Mouse (Mus musculus): ENCODE measurements around the gene Dtl.
A peak's percentile ranks its signal among the peaks of the same experiment; 100 is the strongest.

Gene Dtl

GRCm38 (mm10) chr1:191575458-191576247, at the start of gene Dtl, which contains the start of gene Ints7:
TSS of gene Dtl (minus strand) at chr1:191575544.
TSS of gene Ints7 (plus strand) at chr1:191575636.
- peak; percentile 100 for DNase-seq (ENCODE audit: low spot score)

- DNase-seq (ENCODE audit: low spot score) = no peak
Observed at GRCm38 (mm10) chr1:191625026-191625425, 49.7 kb upstream of the Dtl start.

- DNase-seq (ENCODE audit: low spot score) = no peak
Observed at GRCm38 (mm10) chr1:191624492-191624891, 49.1 kb upstream of the Dtl start.

- no peak for DNase-seq (ENCODE audit: low spot score)
Observed at GRCm38 (mm10) chr1:191622801-191623200, 47.5 kb upstream of the Dtl start.

GRCm38 (mm10) chr1:191621096-191621495, 45.8 kb upstream of the Dtl start:
- no peak for DNase-seq (ENCODE audit: low spot score)

- no peak for DNase-seq (ENCODE audit: low spot score)
Observed at GRCm38 (mm10) chr1:191618067-191618766, 42.9 kb upstream of the Dtl start.

GRCm38 (mm10) chr1:191617589-191617988, 42.2 kb upstream of the Dtl start:
- DNase-seq (ENCODE audit: low spot score) = no peak

GRCm38 (mm10) chr1:191616245-191616644, 40.9 kb upstream of the Dtl start:
- no peak for DNase-seq (ENCODE audit: low spot score)

GRCm38 (mm10) chr1:191612877-191613276, 37.5 kb upstream of the Dtl start:
- DNase-seq (ENCODE audit: low spot score) = no peak

- DNase-seq (ENCODE audit: low spot score) = no peak
Observed at GRCm38 (mm10) chr1:191611686-191612085, 36.3 kb upstream of the Dtl start.

GRCm38 (mm10) chr1:191610357-191610756, 35.0 kb upstream of the Dtl start:
- no peak for DNase-seq (ENCODE audit: low spot score)

GRCm38 (mm10) chr1:191609578-191609977, 34.2 kb upstream of the Dtl start:
- no peak for DNase-seq (ENCODE audit: low spot score)

- DNase-seq (ENCODE audit: low spot score) = no peak
Observed at GRCm38 (mm10) chr1:191609051-191609450, 33.7 kb upstream of the Dtl start.

- DNase-seq (ENCODE audit: low spot score) = no peak
Observed at GRCm38 (mm10) chr1:191604690-191605089, 29.3 kb upstream of the Dtl start.

GRCm38 (mm10) chr1:191599210-191599609, 23.9 kb upstream of the Dtl start:
- DNase-seq (ENCODE audit: low spot score) = no peak

- no peak for DNase-seq (ENCODE audit: low spot score)
Observed at GRCm38 (mm10) chr1:191596076-191596475, 20.7 kb upstream of the Dtl start.

GRCm38 (mm10) chr1:191592016-191592720, 16.8 kb upstream of the Dtl start:
- DNase-seq (ENCODE audit: low spot score) = no peak

- no peak for DNase-seq (ENCODE audit: low spot score)
Observed at GRCm38 (mm10) chr1:191588749-191589148, 13.4 kb upstream of the Dtl start.

- DNase-seq (ENCODE audit: low spot score) = no peak
Observed at GRCm38 (mm10) chr1:191587062-191587461, 11.7 kb upstream of the Dtl start.

GRCm38 (mm10) chr1:191585704-191586103, 10.4 kb upstream of the Dtl start:
- no peak for DNase-seq (ENCODE audit: low spot score)

GRCm38 (mm10) chr1:191584483-191584882, 9.1 kb upstream of the Dtl start:
- DNase-seq (ENCODE audit: low spot score) = no peak

- no peak for DNase-seq (ENCODE audit: low spot score)
Observed at GRCm38 (mm10) chr1:191583836-191584235, 8.5 kb upstream of the Dtl start.

- no peak for DNase-seq (ENCODE audit: low spot score)
Observed at GRCm38 (mm10) chr1:191581641-191582040, 6.3 kb upstream of the Dtl start.

All from embryo, embryonic 10.5 days (tissue).